Mouse (Mus musculus) heart, postnatal 10 days (tissue): ENCODE results near the gene Fam185a. TPM values are rescaled to one million over a fixed set of nuclear protein-coding genes. Genes with fewer than 3 reads are reported as not detected.

Experiments
- DNase-seq, 2 experiments: peaks; one replicate each; pipeline ENCODE4 v3.0.0; 2021
- intact Hi-C: fragments of 180-260 bp; cut with DNase I; formaldehyde crosslinking; loops from one replicate; pipeline ENCODE4 v1.15.1; 2025
- total RNA-seq, 2 experiments: library from RNA; stranded (reverse); gene quantifications; 2 replicates each; pipeline ENCODE4 v1.2.3; 2021

Fam185a gene
- total RNA-seq, 2 experiments from 2014 or later: 10.7 to 12.3 TPM

- intact Hi-C loops: no loop called here
- no peak for DNase-seq
Measured at GRCm38 (mm10) chr5:21529110-21529720, 104.5 kb downstream of the Fam185a start.

Other genes starting within 250 kb of the Fam185a start
- 1 to 10 TPM; 4.5 to 5.9 TPM for gene Gsap, start 238.7 kb upstream of the Fam185a start, total RNA-seq
- 10 to 100 TPM; 43.8 to 49.0 TPM for gene Fgl2, start 52.3 kb upstream of the Fam185a start, total RNA-seq
- gene Ccdc146, start 281 bp upstream of the Fam185a start, total RNA-seq: 1 to 10 TPM; 2.7 to 3.4 TPM
- 10 to 100 TPM; 13.4 to 14.7 TPM for gene Lrrc17, start 118.6 kb downstream of the Fam185a start, total RNA-seq
- gene Fbxl13, start 220.7 kb downstream of the Fam185a start, total RNA-seq: under 1 TPM; 0.10 TPM
- 10 to 100 TPM; 14.6 to 15.3 TPM for gene Armc10, start 220.9 kb downstream of the Fam185a start, total RNA-seq